Mouse (Mus musculus): ENCODE measurements around the gene Stk26. TPM values are rescaled to one million over a fixed set of nuclear protein-coding genes. Genes with fewer than 3 reads are reported as not detected.

Gene Stk26
- polyA plus RNA-seq (2021): not detected

GRCm38 (mm10) chrX:50840847-50841560 lies at the start of gene Stk26:
Gene Stk26, plus strand, starts transcription at chrX:50841047.
- H3K27me3 ChIP-seq: peaks cover 68% of the 10 kb centered on the region
- in situ Hi-C loops (cut with MboI; ENCODE audit: low pct_unique_long_range_greater_than_20kb): no loop called here
- DNase-seq (ENCODE audit: low read depth, low spot score) (no peak), ATAC-seq (no peak)
- ChIA-PET CTCF (no interaction called here), POLR2A (no interaction called here)
- TF ChIP-seq CTCF (IDR thresholded peaks at IDR 0.05): no peak

- ATAC-seq (no peak), DNase-seq (ENCODE audit: low read depth, low spot score) (no peak)
- peaks cover 78% of the 10 kb centered on the region for H3K27me3 ChIP-seq
- POLR2A ChIA-PET: no interaction called here
- TF ChIP-seq CTCF (IDR thresholded peaks at IDR 0.05): no peak
- CTCF ChIA-PET: no interaction called here
- in situ Hi-C loops (cut with MboI; ENCODE audit: low pct_unique_long_range_greater_than_20kb): no loop called here
Observed at GRCm38 (mm10) chrX:50793005-50793680, 47.7 kb upstream of the Stk26 start.

- no peak for TF ChIP-seq CTCF (IDR thresholded peaks at IDR 0.05)
- in situ Hi-C loops (cut with MboI; ENCODE audit: low pct_unique_long_range_greater_than_20kb): no loop called here
- POLR2A ChIA-PET: no interaction called here
- DNase-seq (ENCODE audit: low read depth, low spot score) (no peak), ATAC-seq (no peak)
- H3K27me3 ChIP-seq: peaks cover 62% of the 10 kb centered on the region
- CTCF ChIA-PET: no interaction called here
Observed at GRCm38 (mm10) chrX:50797798-50798197, 43.0 kb upstream of the Stk26 start.

- in situ Hi-C loops (cut with MboI; ENCODE audit: low pct_unique_long_range_greater_than_20kb): no loop called here
- no peak for ATAC-seq
- POLR2A ChIA-PET: no interaction called here
- no peak for TF ChIP-seq CTCF (IDR thresholded peaks at IDR 0.05)
- DNase-seq (ENCODE audit: low read depth, low spot score): no peak
- H3K27me3 ChIP-seq: peaks cover 64% of the 10 kb centered on the region
- CTCF ChIA-PET: no interaction called here
Observed at GRCm38 (mm10) chrX:50798571-50798970, 42.3 kb upstream of the Stk26 start.

GRCm38 (mm10) chrX:50799656-50800188 lies 41.1 kb upstream of the Stk26 start:
- ChIA-PET POLR2A (no interaction called here), CTCF (no interaction called here)
- in situ Hi-C loops (cut with MboI; ENCODE audit: low pct_unique_long_range_greater_than_20kb): no loop called here
- DNase-seq (ENCODE audit: low read depth, low spot score) (no peak), ATAC-seq (no peak)
- TF ChIP-seq CTCF (IDR thresholded peaks at IDR 0.05): no peak
- peaks cover 60% of the 10 kb centered on the region for H3K27me3 ChIP-seq

- ChIA-PET CTCF (no interaction called here), POLR2A (no interaction called here)
- H3K27me3 ChIP-seq: peaks cover 47% of the 10 kb centered on the region
- no peak for ATAC-seq
- no peak for DNase-seq (ENCODE audit: low read depth, low spot score)
- in situ Hi-C loops (cut with MboI; ENCODE audit: low pct_unique_long_range_greater_than_20kb): no loop called here
- no peak for TF ChIP-seq CTCF (IDR thresholded peaks at IDR 0.05)
Observed at GRCm38 (mm10) chrX:50805654-50806053, 35.2 kb upstream of the Stk26 start.

GRCm38 (mm10) chrX:50823856-50824255 lies 17.0 kb upstream of the Stk26 start:
- DNase-seq (ENCODE audit: low read depth, low spot score): no peak
- POLR2A ChIA-PET: no interaction called here
- in situ Hi-C loops (cut with MboI; ENCODE audit: low pct_unique_long_range_greater_than_20kb): no loop called here

GRCm38 (mm10) chrX:50835592-50835991 lies 5.3 kb upstream of the Stk26 start:
- ATAC-seq (no peak), DNase-seq (ENCODE audit: low read depth, low spot score) (no peak)
- ChIA-PET POLR2A (no interaction called here), CTCF (no interaction called here)
- in situ Hi-C loops (cut with MboI; ENCODE audit: low pct_unique_long_range_greater_than_20kb): no loop called here
- no peak for TF ChIP-seq CTCF (IDR thresholded peaks at IDR 0.05)
- H3K27me3 ChIP-seq: peaks cover 72% of the 10 kb centered on the region

More at GRCm38 (mm10) chrX:50823856-50824255, 17.0 kb upstream of the Stk26 start:
- peaks cover 65% of the 10 kb centered on the region for H3K27me3 ChIP-seq
- no peak for ATAC-seq
- no peak for TF ChIP-seq CTCF (IDR thresholded peaks at IDR 0.05)
- CTCF ChIA-PET: no interaction called here

- ATAC-seq (no peak), DNase-seq (ENCODE audit: low read depth, low spot score) (no peak)
- in situ Hi-C loops (cut with MboI; ENCODE audit: low pct_unique_long_range_greater_than_20kb): no loop called here
- ChIA-PET POLR2A (no interaction called here), CTCF (no interaction called here)
- H3K27me3 ChIP-seq: peaks cover 72% of the 10 kb centered on the region
- TF ChIP-seq CTCF (IDR thresholded peaks at IDR 0.05): no peak
Observed at GRCm38 (mm10) chrX:50836029-50836691, 4.7 kb upstream of the Stk26 start.

GRCm38 (mm10) chrX:50841587-50841986 lies 740 bp downstream of the Stk26 start:
- ChIA-PET POLR2A (no interaction called here), CTCF (no interaction called here)
- ATAC-seq: no peak
- TF ChIP-seq CTCF (IDR thresholded peaks at IDR 0.05): no peak
- in situ Hi-C loops (cut with MboI; ENCODE audit: low pct_unique_long_range_greater_than_20kb): no loop called here
- H3K27me3 ChIP-seq: peaks cover 74% of the 10 kb centered on the region
- DNase-seq (ENCODE audit: low read depth, low spot score): no peak

GRCm38 (mm10) chrX:50842046-50842445 lies 1.2 kb downstream of the Stk26 start:
- peaks cover 74% of the 10 kb centered on the region for H3K27me3 ChIP-seq
- in situ Hi-C loops (cut with MboI; ENCODE audit: low pct_unique_long_range_greater_than_20kb): no loop called here
- ATAC-seq (no peak), DNase-seq (ENCODE audit: low read depth, low spot score) (no peak)
- ChIA-PET CTCF (no interaction called here), POLR2A (no interaction called here)
- no peak for TF ChIP-seq CTCF (IDR thresholded peaks at IDR 0.05)

Data from Patski (cell line).